Mouse (Mus musculus) spleen, adult 18-20 months (tissue): ENCODE measurements around the gene Elavl2.
"Not testable (repeated sequence)": the region's sequence is repeated elsewhere in the genome, so short reads cannot be mapped to it uniquely, and the experiment has no call there.

Experiments used
- DNase-seq, 2 experiments: peaks; one replicate each; pipeline ENCODE4 v3.0.0; 2022; ENCODE audit warnings: mixed read lengths in 2 of 2

The Elavl2 gene

GRCm38 (mm10) chr4:91310801-91311200, 89.8 kb downstream of the Elavl2 start:
- no peak for DNase-seq

GRCm38 (mm10) chr4:91297706-91298105, 102.9 kb downstream of the Elavl2 start:
- no peak for DNase-seq

GRCm38 (mm10) chr4:91295317-91295716, 105.3 kb downstream of the Elavl2 start:
- no peak for DNase-seq

GRCm38 (mm10) chr4:91291526-91291925, 109.1 kb downstream of the Elavl2 start:
- no peak for DNase-seq

- no peak for DNase-seq
Observed at GRCm38 (mm10) chr4:91290373-91290772, 110.2 kb downstream of the Elavl2 start.

GRCm38 (mm10) chr4:91289151-91289550, 111.4 kb downstream of the Elavl2 start:
- no peak for DNase-seq

- no peak for DNase-seq
Observed at GRCm38 (mm10) chr4:91268390-91268789, 132.2 kb downstream of the Elavl2 start.

- DNase-seq: no peak
Observed at GRCm38 (mm10) chr4:91263733-91264440, 136.7 kb downstream of the Elavl2 start.

GRCm38 (mm10) chr4:91262839-91263238, 137.7 kb downstream of the Elavl2 start:
- DNase-seq: no peak

GRCm38 (mm10) chr4:91260622-91261021, 140.0 kb downstream of the Elavl2 start:
- no peak for DNase-seq

GRCm38 (mm10) chr4:91248650-91249049, 151.9 kb downstream of the Elavl2 start:
- no peak for DNase-seq

- not testable (repeated sequence) for DNase-seq
Observed at GRCm38 (mm10) chr4:91245136-91245535, 155.4 kb downstream of the Elavl2 start.

GRCm38 (mm10) chr4:91244554-91244953, 156.0 kb downstream of the Elavl2 start:
- DNase-seq: no peak

- DNase-seq: no peak
Observed at GRCm38 (mm10) chr4:91243896-91244295, 156.7 kb downstream of the Elavl2 start.

GRCm38 (mm10) chr4:91238739-91239485, 161.7 kb downstream of the Elavl2 start:
- DNase-seq: no peak

GRCm38 (mm10) chr4:91236976-91237375, 163.6 kb downstream of the Elavl2 start:
- DNase-seq: no peak

GRCm38 (mm10) chr4:91234941-91235340, 165.6 kb downstream of the Elavl2 start:
- no peak for DNase-seq

GRCm38 (mm10) chr4:91233599-91233998, 167.0 kb downstream of the Elavl2 start:
- no peak for DNase-seq

GRCm38 (mm10) chr4:91230439-91230863, 170.1 kb downstream of the Elavl2 start:
- DNase-seq: no peak

- DNase-seq: no peak
Observed at GRCm38 (mm10) chr4:91228341-91228740, 172.2 kb downstream of the Elavl2 start.

- no peak for DNase-seq
Observed at GRCm38 (mm10) chr4:91223811-91224210, 176.8 kb downstream of the Elavl2 start.

- DNase-seq: no peak
Observed at GRCm38 (mm10) chr4:91219322-91219721, 181.3 kb downstream of the Elavl2 start.

- DNase-seq: no peak
Observed at GRCm38 (mm10) chr4:91213917-91214316, 186.7 kb downstream of the Elavl2 start.
